Mouse (Mus musculus) bone marrow macrophage, adult 2 months (primary cell): Measurements from ENCODE around the gene Fbxo8. TPM values are rescaled to one million over a fixed set of nuclear protein-coding genes. Genes with fewer than 3 reads are reported as not detected.

Experiments used
- H3K27ac ChIP-seq: 2 replicates; pipeline ENCODE4 v1.5.1; 2012; ENCODE audit warnings: low read depth, low read length; ENCODE audit not compliant: insufficient read depth
- H3K4me1 ChIP-seq: 2 replicates; pipeline ENCODE4 v1.6.1; 2012; ENCODE audit warnings: low read length; ENCODE audit not compliant: control insufficient read depth, insufficient read depth
- H3K4me3 ChIP-seq: 2 replicates; pipeline ENCODE4 v1.5.1; 2012; ENCODE audit warnings: mild to moderate bottlenecking, low read length, moderate library complexity; ENCODE audit not compliant: insufficient read depth
- CTCF ChIP-seq: IDR thresholded peaks from 2 replicates; pipeline ENCODE4 v1.5.1; 2012; ENCODE audit warnings: low read depth, mild to moderate bottlenecking, low read length, moderate library complexity
- POLR2A ChIP-seq: IDR thresholded peaks from 2 replicates; pipeline ENCODE4 v1.6.1; 2012; ENCODE audit warnings: mild to moderate bottlenecking, low read depth, low read length, borderline replicate concordance
- polyA plus RNA-seq: library from polyadenylated mRNA; stranded (reverse); fragments of >200 nt; gene quantifications from 2 replicates; pipeline ENCODE4 v1.2.4, GENCODE M21; 2012; ENCODE audit not compliant: missing spikeins, insufficient read depth, insufficient read length

Gene Fbxo8
- polyA plus RNA-seq, result 36.0 and 36.7 TPM in 2 replicates

DNA sequence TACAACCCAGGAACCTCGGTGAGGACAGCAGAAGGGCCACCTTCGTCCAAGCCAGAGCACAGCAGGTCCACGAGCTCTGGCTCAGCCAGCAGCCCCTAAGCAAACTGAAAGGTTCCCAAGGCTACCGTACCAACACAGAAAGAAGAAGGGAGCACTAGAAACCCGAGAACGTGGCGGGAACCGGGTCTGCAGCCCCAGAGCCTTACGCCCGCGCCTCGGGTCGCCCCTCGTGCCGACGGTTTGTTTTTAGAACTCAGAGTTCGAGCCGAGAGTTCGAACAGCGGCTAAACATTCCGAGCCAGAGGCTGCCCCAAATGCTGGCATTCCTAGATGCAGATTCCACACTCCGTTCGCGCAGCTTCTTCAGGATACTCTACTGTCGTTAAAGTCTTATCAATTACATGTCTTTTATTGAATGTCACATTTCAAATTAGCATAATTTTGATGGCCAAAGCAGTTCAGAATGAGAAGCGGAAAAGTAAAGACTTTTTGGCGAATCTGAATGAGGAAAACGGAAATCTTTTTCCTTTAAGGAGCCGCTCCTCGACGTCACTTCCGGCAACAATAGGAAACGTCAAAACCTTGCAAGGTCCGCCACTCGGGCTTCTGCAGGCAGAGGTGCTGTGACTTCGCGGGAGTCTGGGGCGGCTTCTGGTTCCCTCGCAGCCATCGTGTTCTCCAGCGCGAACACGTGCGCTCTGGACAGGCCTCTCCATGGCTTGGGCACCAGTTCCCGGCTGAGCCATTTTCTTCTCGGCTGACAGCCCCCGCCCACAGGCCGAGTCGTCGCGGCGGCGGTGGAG is at the start of gene Fbxo8, which contains the start of gene Cep44:
Gene Fbxo8, plus strand, starts transcription at position 533 of the 803 bp plus-strand sequence.
Gene Cep44, minus strand, starts transcription at position 490 of the 803 bp plus-strand sequence.
- peaks cover 15% of the 10 kb centered on the region for H3K4me1 ChIP-seq
- peak within 1 kb of the TSS; percentile 69 for H3K4me3 ChIP-seq
- H3K27ac ChIP-seq, result peak within 1 kb of the TSS; percentile 59
- TF ChIP-seq CTCF (no peak), POLR2A (peak; percentile 30; the same call in 1 of the 2 replicates)

DNA sequence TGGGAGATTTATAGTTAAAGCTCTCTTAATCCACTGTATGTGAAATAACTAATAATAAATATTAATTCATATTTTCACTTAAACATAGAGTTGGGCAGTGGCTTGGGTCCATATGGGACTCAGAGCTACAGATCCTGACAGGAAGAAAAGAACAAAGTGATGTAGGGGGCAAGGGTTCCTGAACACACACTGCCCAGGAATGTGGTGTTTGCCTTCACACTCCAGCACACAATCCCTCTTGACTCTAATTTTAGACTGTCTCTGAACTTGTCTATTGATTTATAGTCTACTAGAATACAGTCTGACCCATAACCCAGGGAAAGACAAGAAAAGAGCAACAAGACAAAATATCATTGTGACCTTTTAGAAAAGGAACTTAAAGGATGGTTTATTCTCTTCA is 49.0 kb upstream of the Fbxo8 start:
- no peaks in the 10 kb centered on the region for H3K4me1 ChIP-seq
- TF ChIP-seq POLR2A (no peak), CTCF (no peak)
- no peak overlapping the region for H3K27ac ChIP-seq
- H3K4me3 ChIP-seq, result no peak overlapping the region

DNA sequence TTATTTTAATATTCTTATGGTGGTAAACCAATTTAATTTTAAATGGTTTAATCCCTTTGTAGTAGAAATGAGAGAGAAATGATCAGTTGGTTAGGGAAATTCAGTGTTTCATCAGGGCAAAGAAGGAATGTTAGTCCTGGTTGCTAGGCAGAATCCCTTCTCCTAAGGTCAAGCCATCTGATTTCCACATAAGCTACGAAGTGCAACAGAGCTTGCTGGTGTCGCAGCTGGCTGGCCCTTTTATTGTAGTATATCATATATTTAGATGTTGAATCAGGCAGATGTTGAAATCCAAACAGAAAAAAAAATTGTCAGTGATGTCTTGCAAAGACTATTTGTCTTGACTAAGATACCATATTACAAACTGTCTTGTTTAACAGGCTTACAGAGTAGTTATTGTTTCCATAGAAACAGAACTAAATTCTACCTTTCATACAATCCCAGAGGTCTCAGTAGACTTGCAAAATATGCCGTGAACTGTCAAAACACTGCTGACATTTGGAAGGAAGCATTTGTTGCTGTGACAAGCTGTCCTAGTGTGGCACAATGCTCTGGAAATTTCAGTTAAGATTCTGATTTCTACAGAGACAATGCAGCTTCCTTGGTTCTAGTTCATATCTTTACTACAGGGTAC is 42.5 kb upstream of the Fbxo8 start:
- Histone ChIP-seq H3K4me1 (no peaks in the 10 kb centered on the region), H3K27ac (no peak overlapping the region), H3K4me3 (no peak overlapping the region)
- TF ChIP-seq CTCF, result no peak
- no peak for TF ChIP-seq POLR2A

DNA sequence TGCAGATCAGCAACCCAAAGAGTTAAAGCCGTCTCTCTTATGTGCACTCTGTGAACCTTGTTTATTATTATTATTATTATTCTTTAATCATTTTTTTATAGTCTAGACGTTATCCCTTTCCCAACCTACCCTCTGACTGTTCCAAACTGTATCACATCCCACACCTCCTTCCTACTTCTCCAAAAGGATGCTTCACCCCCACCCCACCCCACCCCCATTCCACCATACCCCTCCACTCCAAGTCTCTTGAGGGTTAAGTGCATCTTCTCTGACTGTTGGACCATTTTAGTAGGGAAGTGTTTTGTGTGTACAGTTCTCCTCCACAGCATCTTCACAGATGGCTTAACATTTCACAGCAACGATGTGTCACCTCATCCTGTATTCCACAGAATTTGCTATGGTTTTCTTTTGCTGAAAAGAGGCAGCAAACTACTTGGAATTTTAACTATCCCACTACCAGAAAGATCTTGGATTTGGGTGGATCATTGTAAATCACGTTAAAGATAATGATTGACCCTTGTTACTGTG is 41.9 kb upstream of the Fbxo8 start:
- no peak overlapping the region for H3K4me3 ChIP-seq
- no peaks in the 10 kb centered on the region for H3K4me1 ChIP-seq
- TF ChIP-seq POLR2A (no peak), CTCF (no peak)
- H3K27ac ChIP-seq, result no peak overlapping the region

DNA sequence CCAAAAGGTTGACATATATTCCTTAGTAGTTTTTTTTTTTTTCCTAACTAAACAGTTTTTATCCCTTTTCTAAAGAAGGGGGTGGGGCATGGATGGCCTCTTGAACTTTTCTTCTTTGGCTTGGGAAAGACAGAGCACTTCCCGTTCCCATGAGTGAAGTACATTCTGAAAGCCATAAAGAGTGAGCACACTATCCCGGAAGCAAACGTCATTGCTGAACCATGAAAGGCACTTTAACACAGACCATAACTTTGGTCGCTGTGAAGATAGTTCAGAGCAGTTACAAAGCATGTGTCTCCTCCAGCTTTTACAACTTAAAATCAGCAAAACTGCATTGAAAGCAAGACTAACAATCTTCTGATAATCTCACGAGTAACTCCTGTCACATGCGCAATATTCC is 32.0 kb upstream of the Fbxo8 start:
- Histone ChIP-seq H3K4me3 (no peak overlapping the region), H3K27ac (no peak overlapping the region), H3K4me1 (no peaks in the 10 kb centered on the region)
- TF ChIP-seq CTCF (no peak), POLR2A (no peak)

DNA sequence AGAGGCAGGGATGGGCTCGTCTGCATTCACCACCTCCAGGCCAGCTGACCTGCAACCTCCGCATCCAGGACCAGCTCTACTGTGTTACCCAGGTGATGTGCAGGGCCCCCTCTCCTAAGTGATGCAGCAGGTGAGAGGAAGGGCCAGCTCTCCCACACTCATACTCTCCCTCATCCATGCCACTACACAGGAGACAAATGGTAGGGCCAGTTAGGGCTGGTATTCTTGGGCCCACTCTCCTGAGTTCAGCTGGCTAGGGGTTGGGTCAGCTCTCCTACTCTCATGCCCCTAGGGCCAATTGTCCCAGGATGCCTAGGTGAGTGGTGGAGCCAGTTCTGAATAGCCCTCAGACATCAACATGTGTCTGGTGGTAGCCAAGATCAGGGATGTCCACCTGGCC is 30.6 kb upstream of the Fbxo8 start:
- TF ChIP-seq CTCF (no peak), POLR2A (no peak)
- H3K4me1 ChIP-seq, result no peaks in the 10 kb centered on the region
- no peak overlapping the region for H3K4me3 ChIP-seq
- no peak overlapping the region for H3K27ac ChIP-seq

DNA sequence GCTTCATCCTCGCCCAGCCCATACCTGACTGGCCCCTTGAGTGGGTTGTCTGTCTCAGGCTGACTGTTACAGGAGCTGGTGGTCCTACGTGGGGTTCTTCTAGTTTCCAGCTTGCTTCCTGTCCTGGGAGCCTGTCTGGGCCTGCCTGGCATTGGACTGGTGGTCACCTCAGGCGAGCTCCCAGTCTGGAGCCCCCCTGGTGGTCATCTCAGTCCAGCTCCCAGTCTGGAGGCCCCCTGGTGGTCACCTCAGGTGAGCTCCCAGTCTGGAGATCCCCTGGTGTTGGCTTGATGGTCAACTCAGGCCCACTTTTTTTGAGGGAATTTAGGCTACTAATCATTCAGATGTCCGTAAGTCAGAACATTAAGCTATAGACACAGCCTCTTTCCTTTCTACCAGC is 29.8 kb upstream of the Fbxo8 start:
- no peak for TF ChIP-seq POLR2A
- TF ChIP-seq CTCF, result no peak
- no peak overlapping the region for H3K27ac ChIP-seq

DNA sequence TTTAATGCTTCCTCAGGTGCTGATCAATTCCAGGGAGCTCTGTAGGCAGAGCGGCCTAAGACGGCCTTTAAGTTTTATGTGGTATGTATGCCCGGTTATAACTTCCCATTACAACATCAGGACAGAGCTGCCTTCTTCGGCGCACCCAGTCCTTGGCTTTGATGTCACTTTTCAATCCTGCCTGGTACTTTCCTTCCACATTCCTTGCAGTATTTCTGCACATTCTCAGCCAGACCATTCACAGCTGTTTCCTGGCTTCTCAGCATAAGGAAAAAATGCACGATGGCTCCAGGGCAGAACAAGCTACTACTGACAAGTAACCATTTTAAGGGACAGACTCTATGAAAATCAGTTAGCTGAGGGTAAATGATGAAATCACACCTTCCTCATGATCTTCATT is 22.0 kb upstream of the Fbxo8 start:
- TF ChIP-seq POLR2A, result no peak
- no peak for TF ChIP-seq CTCF
- no peaks in the 10 kb centered on the region for H3K4me1 ChIP-seq
- no peak overlapping the region for H3K27ac ChIP-seq
- H3K4me3 ChIP-seq, result no peak overlapping the region

More for the DNA sequence above, 29.8 kb upstream of the Fbxo8 start:
- Histone ChIP-seq H3K4me1 (no peaks in the 10 kb centered on the region), H3K4me3 (no peak overlapping the region)

DNA sequence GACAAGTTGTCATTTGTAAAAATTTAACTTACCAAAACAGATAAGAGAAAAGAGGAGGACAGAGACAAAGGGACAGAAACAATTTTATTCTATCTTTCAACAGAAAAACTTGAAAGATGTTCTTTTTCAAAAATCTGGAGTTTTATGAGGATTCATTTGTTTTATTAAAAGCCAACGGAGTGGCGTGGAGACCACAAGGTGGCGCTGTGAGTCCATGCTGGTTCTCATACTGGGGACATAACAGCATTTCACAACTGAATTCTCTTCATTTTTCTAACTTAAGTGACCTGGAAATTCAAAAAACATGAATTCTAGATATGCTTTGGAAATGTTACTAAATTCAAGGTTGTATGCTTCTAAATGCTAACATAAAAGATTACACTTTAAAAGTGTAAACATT is 20.5 kb upstream of the Fbxo8 start:
- H3K4me3 ChIP-seq, result no peak overlapping the region
- TF ChIP-seq POLR2A (no peak), CTCF (peak; percentile 94)
- H3K27ac ChIP-seq, result no peak overlapping the region
- no peaks in the 10 kb centered on the region for H3K4me1 ChIP-seq

DNA sequence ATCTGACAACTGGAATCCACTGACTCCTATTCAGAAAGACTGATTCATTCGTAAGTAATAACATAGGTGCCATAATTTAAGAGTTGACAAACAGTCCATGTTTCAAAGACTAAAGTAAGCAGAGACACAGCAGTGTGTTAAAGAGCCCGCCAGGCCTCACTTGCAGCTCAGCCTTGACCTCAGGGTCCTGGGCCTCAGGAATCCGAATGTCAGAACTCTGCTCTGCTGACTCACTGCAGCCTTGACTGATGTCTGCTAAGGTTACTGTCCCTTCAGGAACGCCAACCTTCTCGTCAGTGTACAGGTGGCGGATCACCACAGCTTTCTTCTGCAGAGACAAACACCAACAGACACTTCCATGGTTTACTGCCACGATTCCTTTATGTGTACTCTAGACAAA is 10.2 kb upstream of the Fbxo8 start:
- TF ChIP-seq CTCF, result no peak
- TF ChIP-seq POLR2A, result no peak
- H3K27ac ChIP-seq, result no peak overlapping the region
- H3K4me1 ChIP-seq, result no peaks in the 10 kb centered on the region
- H3K4me3 ChIP-seq, result no peak overlapping the region

DNA sequence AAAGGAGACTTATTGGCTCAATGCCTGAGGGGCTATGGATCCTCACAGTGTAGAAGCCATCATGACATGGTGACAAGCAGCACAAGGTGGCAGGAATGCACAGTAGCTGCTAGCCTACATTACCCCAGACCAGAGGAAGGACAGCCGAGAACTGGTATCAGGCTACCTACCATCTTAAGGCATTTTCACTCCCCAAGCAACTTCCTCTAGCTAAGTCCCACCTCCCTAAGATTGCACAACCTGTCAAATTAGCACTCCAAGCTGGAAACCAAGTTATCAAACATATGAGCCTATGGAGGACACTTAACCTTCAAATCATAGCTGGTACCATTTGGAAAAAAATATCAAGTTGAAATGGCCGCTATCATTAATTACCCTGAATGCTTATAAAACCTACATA is 3.0 kb upstream of the Fbxo8 start:
- H3K4me1 ChIP-seq, result peaks cover 12% of the 10 kb centered on the region
- H3K27ac ChIP-seq, result no peak overlapping the region
- no peak for TF ChIP-seq POLR2A
- TF ChIP-seq CTCF, result no peak
- no peak overlapping the region for H3K4me3 ChIP-seq
